Mouse (Mus musculus) limb, embryonic 12.5 days (tissue): ENCODE results near the gene Rbbp6. TPM values are rescaled to one million over a fixed set of nuclear protein-coding genes. Genes with fewer than 3 reads are reported as not detected.

Experiments used
- ATAC-seq: fragments of 200-750 bp; cut with Nextera tagmentation; 2 replicates; pipeline ENCODE4 v1.8.0; 2017; ENCODE audit warnings: low read depth, moderate TSS enrichment; ENCODE audit not compliant: insufficient number of reproducible peaks, insufficient read depth, low FRiP score, low TSS enrichment
- H3K27ac ChIP-seq: fragments of 300-500 bp; sonication (generic); 2 replicates; pipeline ENCODE4 v1.5.1; 2016; ENCODE audit warnings: mild to moderate bottlenecking, moderate library complexity
- H3K27me3 ChIP-seq: fragments of 300-500 bp; sonication (generic); 2 replicates; pipeline ENCODE4 v1.6.1; 2016; ENCODE audit warnings: mild to moderate bottlenecking, moderate library complexity
- H3K36me3 ChIP-seq: fragments of 300-500 bp; sonication (generic); 2 replicates; pipeline ENCODE4 v1.6.1; 2016; ENCODE audit warnings: mild to moderate bottlenecking, moderate library complexity
- H3K4me1 ChIP-seq: fragments of 300-500 bp; sonication (generic); replicated peaks from 2 replicates; pipeline ENCODE4 v1.6.1; 2016
- H3K4me2 ChIP-seq: fragments of 300-500 bp; sonication (generic); 2 replicates; pipeline ENCODE4 v1.6.1; 2016; ENCODE audit warnings: mild to moderate bottlenecking, moderate library complexity
- H3K4me3 ChIP-seq: fragments of 300-500 bp; sonication (generic); replicated peaks from 2 replicates; pipeline ENCODE4 v1.5.1; 2016; ENCODE audit warnings: mild to moderate bottlenecking
- H3K9ac ChIP-seq: fragments of 300-500 bp; sonication (generic); replicated peaks from 2 replicates; pipeline ENCODE4 v1.6.1; 2016; ENCODE audit warnings: mild to moderate bottlenecking, moderate library complexity
- H3K9me3 ChIP-seq: fragments of 300-500 bp; sonication (generic); 2 replicates; pipeline ENCODE4 v1.6.1; 2016; ENCODE audit warnings: mild to moderate bottlenecking, moderate library complexity
- WGBS: fragments of 180-500 bp; shearing (Covaris S2); methylation state at CpG from one replicate; pipeline ENCODE4 v1.1.7; 2016; 5-methylcytosine and 5-hydroxymethylcytosine counted together
- polyA plus RNA-seq: library from polyadenylated mRNA; unstranded; fragments of >200 nt; fragmentation: Nextera tagmentation; extraction: Ambion mirVana; gene quantifications from 2 replicates; pipeline ENCODE4 v1.2.1, GENCODE M21; 2016

Rbbp6 gene
- polyA plus RNA-seq, 1 experiment from 2014 or later, result 38.7 TPM

DNA sequence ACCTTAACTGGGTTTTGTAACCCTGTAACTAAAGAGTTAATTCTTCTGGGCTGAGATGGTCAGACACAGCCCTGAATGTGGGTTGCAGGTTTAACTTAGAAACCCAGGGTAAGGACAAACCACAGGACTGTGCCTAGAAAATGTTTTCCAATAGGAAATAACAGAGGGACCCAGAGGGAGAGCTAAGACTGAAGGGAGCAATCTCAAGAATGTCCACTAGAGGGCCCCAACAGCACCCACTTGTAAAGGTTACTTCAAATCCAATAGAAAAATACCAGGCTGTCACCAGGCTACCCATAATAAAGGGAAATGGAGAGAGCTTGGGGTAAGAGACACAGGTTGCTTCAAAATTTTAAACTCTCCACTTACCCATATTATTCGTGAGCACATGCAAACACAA, 20.3 kb upstream of the Rbbp6 start:
- H3K9ac ChIP-seq, result no peak overlapping the region
- H3K4me2 ChIP-seq, result no peak overlapping the region
- H3K4me3 ChIP-seq, result no peak overlapping the region
- no peaks in the 10 kb centered on the region for H3K9me3 ChIP-seq
- no peaks in the 10 kb centered on the region for H3K36me3 ChIP-seq
- WGBS, result 5% methylated on average over 1 of the region's 1 CpGs
- H3K27ac ChIP-seq, result no peak overlapping the region
- no peaks in the 10 kb centered on the region for H3K4me1 ChIP-seq
- ATAC-seq, result 0 out of 2 replicates have a peak, but pooled peaks have one; percentile 52
- 0 out of 2 replicates have a peak, but pooled peaks cover 3% of the 10 kb centered on the region for H3K27me3 ChIP-seq

DNA sequence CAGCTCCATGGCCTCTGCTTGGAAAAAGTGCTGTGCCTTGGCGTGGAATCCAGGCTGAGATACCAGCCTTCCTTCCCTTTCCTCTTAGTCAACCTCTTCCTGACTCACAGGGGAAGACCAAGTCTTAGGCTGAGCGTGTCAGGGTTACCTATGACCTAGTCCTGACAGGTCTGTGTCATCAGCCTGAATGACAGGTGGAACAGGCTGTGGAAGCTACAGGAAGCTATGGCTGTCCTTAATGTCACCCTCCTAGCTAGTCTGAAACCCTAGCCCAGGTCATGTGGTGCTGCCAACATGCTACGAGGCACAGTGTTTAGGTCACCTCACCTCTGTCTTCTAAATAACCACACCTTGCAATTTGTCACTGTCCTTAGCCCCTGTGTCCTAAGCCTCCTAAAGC, 16.2 kb upstream of the Rbbp6 start:
- H3K27me3 ChIP-seq, result no peaks in the 10 kb centered on the region
- H3K36me3 ChIP-seq, result no peaks in the 10 kb centered on the region
- H3K27ac ChIP-seq, result no peak overlapping the region
- no peak overlapping the region for H3K9ac ChIP-seq
- no peaks in the 10 kb centered on the region for H3K4me1 ChIP-seq
- ATAC-seq, result no peak
- no peak overlapping the region for H3K4me3 ChIP-seq
- 75% methylated on average over 3 of the region's 3 CpGs for WGBS
- no peaks in the 10 kb centered on the region for H3K9me3 ChIP-seq
- no peak overlapping the region for H3K4me2 ChIP-seq

DNA sequence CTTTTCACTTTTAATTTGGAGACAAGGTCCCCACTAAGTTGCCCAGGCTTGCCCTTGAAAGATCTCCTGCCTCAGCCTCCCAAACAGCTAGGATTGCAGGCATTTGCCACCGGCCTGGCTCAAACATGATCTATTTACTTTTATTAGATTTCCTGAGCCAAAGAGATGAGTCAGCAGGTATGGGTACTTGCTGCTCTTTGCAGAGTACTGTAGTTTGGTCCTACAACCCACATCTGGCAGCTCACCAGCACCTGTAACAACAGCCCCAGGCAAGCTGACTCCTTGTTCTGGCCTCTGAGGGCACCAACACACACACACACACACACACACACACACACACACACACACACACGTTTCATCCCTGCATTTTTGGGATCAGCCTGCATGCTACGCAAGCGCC, 14.0 kb upstream of the Rbbp6 start:
- no peak overlapping the region for H3K27ac ChIP-seq
- H3K36me3 ChIP-seq, result no peaks in the 10 kb centered on the region
- 80% methylated on average over 4 of the region's 4 CpGs for whole genome bisulfite sequencing
- H3K27me3 ChIP-seq, result no peaks in the 10 kb centered on the region
- no peaks in the 10 kb centered on the region for H3K4me1 ChIP-seq
- H3K9me3 ChIP-seq, result no peaks in the 10 kb centered on the region
- H3K4me3 ChIP-seq, result no peak overlapping the region
- no peak overlapping the region for H3K9ac ChIP-seq
- ATAC-seq, result no peak
- no peak overlapping the region for H3K4me2 ChIP-seq

DNA sequence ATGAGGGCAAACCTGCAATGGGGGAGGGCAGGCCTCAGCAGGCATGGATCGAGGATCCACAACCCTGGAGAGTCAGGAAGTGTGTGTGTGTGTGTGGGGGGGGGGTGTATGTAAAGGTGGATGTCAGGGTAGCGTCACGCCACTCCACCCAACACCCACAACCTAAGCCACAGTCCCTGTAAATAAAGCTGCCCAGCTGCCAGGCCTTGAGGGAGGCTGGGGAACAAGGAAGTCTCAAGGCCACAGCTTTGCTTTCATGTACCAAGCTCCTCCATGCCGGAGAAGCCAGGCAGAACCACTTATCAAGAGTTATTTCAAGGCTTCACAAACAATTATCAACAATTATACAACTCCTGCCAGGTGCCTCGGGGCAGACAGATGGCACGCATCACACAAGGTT, 13.4 kb upstream of the Rbbp6 start:
- no peaks in the 10 kb centered on the region for H3K27me3 ChIP-seq
- no peaks in the 10 kb centered on the region for H3K4me1 ChIP-seq
- 72% methylated on average over 6 of the region's 6 CpGs for WGBS
- no peak for ATAC-seq
- H3K4me2 ChIP-seq, result no peak overlapping the region
- no peaks in the 10 kb centered on the region for H3K9me3 ChIP-seq
- H3K9ac ChIP-seq, result no peak overlapping the region
- no peak overlapping the region for H3K4me3 ChIP-seq
- H3K27ac ChIP-seq, result no peak overlapping the region
- H3K36me3 ChIP-seq, result no peaks in the 10 kb centered on the region

DNA sequence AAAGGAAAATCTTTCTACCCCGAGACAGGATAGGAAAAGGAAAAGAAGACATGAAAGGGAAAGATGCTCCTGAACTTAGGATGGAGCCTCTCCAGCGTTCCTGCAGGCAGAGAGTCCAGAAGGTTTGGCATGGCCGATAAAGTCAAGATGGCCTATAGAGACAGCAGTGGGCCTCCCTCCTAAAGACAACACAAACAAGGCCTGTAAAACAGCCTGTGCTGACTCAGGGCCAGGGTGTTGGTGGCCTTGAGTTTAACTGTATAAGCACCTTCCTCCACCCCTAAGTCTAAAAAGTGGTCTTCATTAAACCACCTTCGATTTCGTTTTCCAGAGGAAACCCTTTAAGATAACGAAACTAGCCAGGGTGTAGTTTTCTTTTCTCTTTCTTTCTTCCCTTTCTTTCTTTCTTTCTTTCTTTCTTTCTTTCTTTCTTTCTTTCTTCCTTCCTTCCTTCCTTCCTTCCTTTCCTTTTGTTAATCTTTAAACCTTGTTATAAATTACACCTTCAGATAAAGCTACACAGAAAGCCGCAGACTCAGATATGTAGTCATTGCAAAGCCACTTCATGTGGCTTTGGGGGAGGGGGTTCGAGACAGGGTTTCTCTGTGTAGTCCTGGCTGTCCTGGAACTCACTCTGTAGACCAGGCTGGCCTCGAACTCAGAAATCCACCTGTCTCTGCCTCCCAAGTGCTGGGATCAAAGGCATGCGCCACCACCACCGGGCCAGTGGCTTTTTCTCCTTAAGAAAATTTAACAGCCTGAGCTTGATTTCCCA, 10.8 kb upstream of the Rbbp6 start:
- WGBS, result 90% methylated on average over 11 of the region's 11 CpGs
- no peaks in the 10 kb centered on the region for H3K36me3 ChIP-seq
- no peak for ATAC-seq

DNA sequence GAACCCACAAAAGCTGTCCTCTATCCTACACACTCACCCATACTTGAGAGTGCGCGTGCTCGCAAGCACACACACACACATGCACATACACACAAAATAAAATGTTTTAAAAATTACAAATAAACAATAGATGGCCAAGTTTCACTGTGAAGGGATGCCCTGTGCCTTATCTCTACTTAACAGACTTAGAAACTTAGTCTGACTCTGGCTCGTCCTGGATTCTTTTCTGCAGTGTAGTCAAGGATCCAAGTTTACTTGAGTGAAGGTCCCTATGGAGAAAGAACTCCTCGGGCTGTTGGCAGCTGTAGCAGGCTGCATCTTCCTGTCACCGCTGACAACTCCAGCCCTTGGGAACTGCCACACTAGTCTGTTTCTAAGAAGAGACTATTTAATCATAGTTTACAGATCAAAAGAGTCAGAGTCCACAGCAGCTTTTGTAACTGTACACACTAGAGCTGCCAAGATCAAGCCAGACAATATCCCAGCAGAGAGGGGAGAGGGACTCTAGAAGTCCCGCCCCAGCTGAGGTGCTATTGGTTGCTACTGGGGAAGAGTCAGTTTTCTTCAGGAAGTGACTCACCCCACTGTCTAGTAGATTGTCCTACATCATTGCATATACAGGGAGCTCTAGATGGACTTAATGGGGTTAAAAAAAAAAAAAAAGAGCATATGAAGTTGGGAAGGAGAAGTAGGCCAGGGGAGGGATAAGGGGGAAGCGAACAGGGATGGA, 10.1 kb upstream of the Rbbp6 start:
- no peaks in the 10 kb centered on the region for H3K4me1 ChIP-seq
- no peak overlapping the region for H3K9ac ChIP-seq
- H3K27ac ChIP-seq, result no peak overlapping the region
- no peak for ATAC-seq
- no peak overlapping the region for H3K4me2 ChIP-seq
- no peaks in the 10 kb centered on the region for H3K9me3 ChIP-seq
- WGBS, result 88% methylated on average over 8 of the region's 8 CpGs
- H3K4me3 ChIP-seq, result no peak overlapping the region
- no peaks in the 10 kb centered on the region for H3K27me3 ChIP-seq
- no peaks in the 10 kb centered on the region for H3K36me3 ChIP-seq

More for the DNA sequence above, 10.8 kb upstream of the Rbbp6 start:
- H3K4me1 ChIP-seq, result no peaks in the 10 kb centered on the region
- no peaks in the 10 kb centered on the region for H3K27me3 ChIP-seq
- H3K4me2 ChIP-seq, result no peak overlapping the region
- no peak overlapping the region for H3K27ac ChIP-seq
- H3K9me3 ChIP-seq, result no peaks in the 10 kb centered on the region
- no peak overlapping the region for H3K4me3 ChIP-seq
- H3K9ac ChIP-seq, result no peak overlapping the region

DNA sequence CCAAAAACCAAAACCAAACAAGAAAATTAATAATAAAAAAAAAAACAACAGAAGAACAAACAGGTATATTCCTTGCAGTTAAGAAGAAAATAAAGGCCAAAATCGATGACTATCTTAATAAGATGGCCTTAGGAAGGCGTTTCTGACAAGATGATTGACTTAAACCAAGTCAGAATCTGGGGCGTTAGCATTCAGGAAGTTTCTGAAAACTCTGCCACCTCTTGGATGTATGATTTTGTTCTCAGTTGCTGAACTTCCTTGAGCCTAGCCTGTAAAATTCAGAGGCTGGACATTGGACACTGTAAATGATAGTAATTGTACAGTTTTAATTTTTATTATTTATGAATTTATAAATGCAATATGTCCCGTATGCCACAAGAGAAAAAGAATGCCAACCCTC, 3.3 kb downstream of the Rbbp6 start:
- 65% methylated on average over 4 of the region's 4 CpGs for WGBS
- no peak for ATAC-seq
- Histone ChIP-seq H3K36me3 (peaks cover 16% of the 10 kb centered on the region), H3K27me3 (no peaks in the 10 kb centered on the region), H3K9me3 (no peaks in the 10 kb centered on the region), H3K27ac (no peak overlapping the region), H3K4me3 (peak overlapping the region; percentile 98; the same call in 1 of the 2 replicates), H3K4me2 (peak overlapping the region; percentile 95), H3K9ac (no peak overlapping the region), H3K4me1 (peaks cover 17% of the 10 kb centered on the region)

DNA sequence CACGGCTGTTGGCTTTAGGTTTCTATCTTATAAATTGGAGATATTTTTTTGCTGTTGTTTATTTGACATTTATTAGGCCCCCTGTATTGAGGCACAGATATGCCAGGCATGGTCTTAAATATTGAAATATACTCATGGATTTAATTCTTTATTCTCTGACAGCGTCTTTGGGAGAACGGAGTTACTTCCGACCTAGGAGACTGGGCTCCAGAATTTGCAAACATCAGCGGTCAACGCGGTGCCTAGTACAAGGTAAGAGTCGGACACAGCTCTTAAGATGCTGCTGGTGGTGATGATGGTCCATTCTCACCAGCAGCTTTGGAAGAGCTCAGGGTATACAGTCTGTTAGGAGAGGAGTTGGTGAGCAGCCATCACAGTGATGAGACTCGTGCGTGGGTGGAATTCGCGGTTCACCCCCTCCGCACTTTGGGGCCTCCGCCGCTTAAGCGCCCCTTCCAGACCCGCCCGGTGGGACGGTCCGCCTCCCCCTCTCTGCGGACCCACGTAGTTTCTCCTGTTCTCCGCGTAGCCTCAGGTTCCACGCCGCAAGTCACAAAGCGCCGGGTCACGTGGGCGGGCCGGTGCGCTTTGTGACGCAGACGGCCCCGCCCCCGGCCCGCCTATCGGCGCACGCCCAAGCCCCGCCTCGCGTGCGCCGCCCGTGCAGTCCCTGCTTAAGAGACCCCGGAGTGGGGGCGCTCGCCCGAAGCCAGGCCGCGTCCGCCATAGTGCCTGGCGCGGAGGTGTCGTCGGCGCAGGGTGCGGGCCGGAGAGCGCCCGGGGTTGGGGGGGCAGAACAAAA, 3.9 kb downstream of the Rbbp6 start:
- under 1% methylated on average over 62 of the region's 62 CpGs for WGBS
- H3K9ac ChIP-seq, result peak overlapping the region; percentile 100
- ATAC-seq, result peak; percentile 97

DNA sequence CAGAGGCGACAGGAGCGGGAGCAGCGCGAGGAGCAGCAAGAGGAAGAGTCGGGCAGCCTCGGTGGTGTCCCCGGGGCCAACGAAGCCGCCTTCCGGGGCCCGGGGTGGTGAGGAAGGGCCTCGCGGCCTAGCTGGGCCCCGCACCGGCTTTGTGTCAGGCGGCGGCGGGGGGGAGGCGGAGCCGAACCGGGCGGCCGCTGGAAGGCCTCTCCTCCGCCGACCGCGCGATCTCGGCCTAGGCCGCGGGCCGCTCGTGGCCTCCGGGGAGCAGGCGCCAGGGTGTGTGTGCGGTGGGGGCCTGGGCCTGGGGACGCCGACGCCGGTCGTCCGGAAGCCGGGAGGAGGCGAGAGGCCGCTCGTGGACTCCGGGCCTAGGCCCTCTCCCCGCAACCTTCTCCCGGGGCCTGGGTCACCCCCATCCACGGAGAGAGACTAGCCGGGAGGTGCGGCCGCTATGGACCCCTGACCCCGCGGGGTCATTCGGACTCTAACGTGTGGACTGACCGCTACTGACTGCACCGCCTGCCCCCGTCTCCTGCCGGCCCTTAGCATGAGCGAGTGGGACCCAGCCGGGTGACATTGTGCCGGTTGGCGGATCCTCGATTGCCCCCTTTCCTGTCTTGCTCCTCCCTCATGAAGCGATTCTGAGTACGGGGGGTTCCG, 4.8 kb downstream of the Rbbp6 start:
- H3K4me2 ChIP-seq, result peak overlapping the region; percentile 95
- H3K4me3 ChIP-seq, result peak overlapping the region; percentile 98
- peak overlapping the region; percentile 90 for H3K27ac ChIP-seq
- peaks cover 17% of the 10 kb centered on the region for H3K4me1 ChIP-seq
- H3K9ac ChIP-seq, result peak overlapping the region; percentile 100
- peak; percentile 9; the same call in 1 of the 2 replicates for ATAC-seq
- 0% methylated on average over 32 of the region's 69 CpGs for WGBS
- no peaks in the 10 kb centered on the region for H3K9me3 ChIP-seq
- H3K27me3 ChIP-seq, result no peaks in the 10 kb centered on the region
- H3K36me3 ChIP-seq, result peaks cover 22% of the 10 kb centered on the region

More for the DNA sequence above, 3.9 kb downstream of the Rbbp6 start:
- Histone ChIP-seq H3K36me3 (peaks cover 20% of the 10 kb centered on the region), H3K27ac (peak overlapping the region; percentile 90), H3K4me1 (peaks cover 17% of the 10 kb centered on the region), H3K27me3 (no peaks in the 10 kb centered on the region), H3K4me2 (peak overlapping the region; percentile 95), H3K9me3 (no peaks in the 10 kb centered on the region), H3K4me3 (peak overlapping the region; percentile 98)

DNA sequence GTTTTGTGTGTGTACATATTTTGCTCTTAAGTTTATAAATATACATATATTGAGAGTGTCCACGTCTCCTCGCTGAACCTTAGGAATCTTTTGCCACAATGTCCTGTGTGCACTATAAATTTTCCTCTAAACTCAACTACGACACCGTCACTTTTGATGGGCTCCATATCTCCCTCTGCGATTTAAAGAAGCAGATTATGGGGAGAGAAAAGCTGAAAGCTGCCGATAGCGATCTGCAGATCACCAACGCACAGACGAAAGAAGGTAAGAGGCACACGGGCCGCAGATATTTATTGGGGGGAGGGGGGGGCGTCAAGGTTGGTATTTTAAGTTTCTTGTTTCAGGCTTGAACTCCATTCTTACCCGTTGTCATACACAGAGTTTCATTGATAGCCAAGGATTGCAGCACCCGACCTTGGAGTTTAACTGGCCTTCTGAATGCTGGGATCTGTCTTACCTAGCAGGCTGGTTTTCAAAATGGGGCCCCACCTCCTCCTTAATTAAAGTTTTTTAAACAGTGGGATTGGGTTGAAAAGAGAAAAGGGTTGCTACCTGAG, 5.5 kb downstream of the Rbbp6 start:
- Histone ChIP-seq H3K4me1 (peaks cover 17% of the 10 kb centered on the region), H3K27me3 (no peaks in the 10 kb centered on the region), H3K4me2 (peak overlapping the region; percentile 95), H3K27ac (peak overlapping the region; percentile 90; the same call in 1 of the 2 replicates), H3K9ac (peak overlapping the region; percentile 100), H3K9me3 (no peaks in the 10 kb centered on the region), H3K36me3 (peaks cover 28% of the 10 kb centered on the region), H3K4me3 (peak overlapping the region; percentile 98)
- no peak for ATAC-seq
- WGBS, result 1% methylated on average over 14 of the region's 14 CpGs
